Mouse (Mus musculus): ENCODE measurements at regions not wholly inside any gene's neighbourhood (a gene's known extent, or its start where the extent isn't known, plus 50 kb on each side); places are given as distances from the start of the nearest gene placed in this dataset.

- 0 out of 2 replicates have a peak, but pooled peaks cover 4% of the 10 kb centered on the region for H3K4me1 ChIP-seq (replicated peaks)
- no peak overlapping the region for H3K4me3 ChIP-seq
- H3K27me3 ChIP-seq (replicated peaks), result peaks cover 13% of the 10 kb centered on the region
- WGBS, result 50% methylated on average over 11 of the region's 11 CpGs
- no peak for ATAC-seq (ENCODE audit: insufficient number of reproducible peaks, low FRiP score)
- H3K9ac ChIP-seq, result no peak overlapping the region
- peak overlapping the region; percentile 22; the same call in 1 of the 2 replicates for H3K4me2 ChIP-seq
- no peak overlapping the region for H3K27ac ChIP-seq (ENCODE audit: poor library complexity, severe bottlenecking)
- peaks cover 2% of the 10 kb centered on the region; the same call in 1 of the 2 replicates for H3K9me3 ChIP-seq (replicated peaks)
- no peaks in the 10 kb centered on the region for H3K36me3 ChIP-seq
These were observed 251.7 kb downstream of the Hhipl2 start for GRCm38 (mm10) chr1:183669674-183670073.

- H3K27me3 ChIP-seq (replicated peaks), result peaks cover 13% of the 10 kb centered on the region
- peaks cover 2% of the 10 kb centered on the region; the same call in 1 of the 2 replicates for H3K9me3 ChIP-seq (replicated peaks)
- H3K27ac ChIP-seq (ENCODE audit: poor library complexity, severe bottlenecking), result no peak overlapping the region
- H3K4me1 ChIP-seq (replicated peaks), result 0 out of 2 replicates have a peak, but pooled peaks cover 4% of the 10 kb centered on the region
- no peak overlapping the region for H3K4me2 ChIP-seq
- no peak overlapping the region for H3K9ac ChIP-seq
- H3K4me3 ChIP-seq, result no peak overlapping the region
- no peak for ATAC-seq (ENCODE audit: insufficient number of reproducible peaks, low FRiP score)
- 67% methylated on average over 7 of the region's 7 CpGs for WGBS
- no peaks in the 10 kb centered on the region for H3K36me3 ChIP-seq
These were observed 252.5 kb downstream of the Hhipl2 start for GRCm38 (mm10) chr1:183670542-183670941.

GRCm38 (mm10) chr1:183671541-183671940 lies 253.5 kb downstream of the Hhipl2 start:
- H3K9ac ChIP-seq, result no peak overlapping the region
- 0 out of 2 replicates have a peak, but pooled peaks cover 4% of the 10 kb centered on the region for H3K4me1 ChIP-seq (replicated peaks)
- peaks cover 13% of the 10 kb centered on the region for H3K27me3 ChIP-seq (replicated peaks)
- H3K36me3 ChIP-seq, result no peaks in the 10 kb centered on the region
- no peak overlapping the region for H3K27ac ChIP-seq (ENCODE audit: poor library complexity, severe bottlenecking)
- ATAC-seq (ENCODE audit: insufficient number of reproducible peaks, low FRiP score), result no peak
- no peak overlapping the region for H3K4me3 ChIP-seq
- H3K4me2 ChIP-seq, result no peak overlapping the region
- H3K9me3 ChIP-seq (replicated peaks), result peaks cover 2% of the 10 kb centered on the region; the same call in 1 of the 2 replicates
- WGBS, result 61% methylated on average over 4 of the region's 4 CpGs

GRCm38 (mm10) chr1:183672521-183672920 lies 254.5 kb downstream of the Hhipl2 start:
- H3K9me3 ChIP-seq (replicated peaks), result no peaks in the 10 kb centered on the region
- H3K27me3 ChIP-seq (replicated peaks), result peaks cover 13% of the 10 kb centered on the region
- 0 out of 2 replicates have a peak, but pooled peaks cover 4% of the 10 kb centered on the region for H3K4me1 ChIP-seq (replicated peaks)
- H3K9ac ChIP-seq, result no peak overlapping the region
- WGBS, result 64% methylated on average over 5 of the region's 5 CpGs
- ATAC-seq (ENCODE audit: insufficient number of reproducible peaks, low FRiP score), result no peak
- no peak overlapping the region for H3K27ac ChIP-seq (ENCODE audit: poor library complexity, severe bottlenecking)
- no peak overlapping the region for H3K4me2 ChIP-seq
- H3K36me3 ChIP-seq, result no peaks in the 10 kb centered on the region
- H3K4me3 ChIP-seq, result no peak overlapping the region

DNA sequence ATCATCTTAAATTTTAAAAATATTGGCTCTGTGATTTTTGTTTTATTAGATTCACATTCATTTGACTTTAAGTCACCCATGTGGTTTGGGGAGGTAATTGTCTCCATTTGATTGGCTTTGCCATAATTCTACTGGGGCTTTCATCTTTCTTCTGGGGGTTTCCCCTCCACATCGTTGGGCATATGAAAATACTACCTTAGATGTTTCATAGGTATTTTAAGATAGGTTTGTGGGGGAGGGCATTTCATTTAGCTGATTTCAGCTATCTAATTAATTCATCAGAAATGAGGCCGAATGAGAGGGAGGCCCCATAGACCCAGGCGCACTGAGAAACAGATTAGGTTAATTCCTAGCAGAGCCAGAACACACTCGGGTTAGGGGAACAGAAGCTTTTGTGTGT lies 259.6 kb downstream of the Hhipl2 start:
- Histone ChIP-seq H3K27me3 (replicated peaks) (no peaks in the 10 kb centered on the region), H3K4me1 (replicated peaks) (peaks cover 10% of the 10 kb centered on the region), H3K27ac (ENCODE audit: poor library complexity, severe bottlenecking) (no peak overlapping the region), H3K9me3 (replicated peaks) (0 out of 2 replicates have a peak, but pooled peaks cover 6% of the 10 kb centered on the region), H3K4me2 (no peak overlapping the region), H3K36me3 (no peaks in the 10 kb centered on the region), H3K9ac (no peak overlapping the region), H3K4me3 (no peak overlapping the region)
- WGBS, result 79% methylated on average over 4 of the region's 4 CpGs
- no peak for ATAC-seq (ENCODE audit: insufficient number of reproducible peaks, low FRiP score)

- no peak overlapping the region for H3K9ac ChIP-seq
- peaks cover 10% of the 10 kb centered on the region for H3K4me1 ChIP-seq (replicated peaks)
- H3K36me3 ChIP-seq, result no peaks in the 10 kb centered on the region
- H3K27ac ChIP-seq (ENCODE audit: poor library complexity, severe bottlenecking), result no peak overlapping the region
- H3K4me2 ChIP-seq, result peak overlapping the region; percentile 35
- H3K27me3 ChIP-seq (replicated peaks), result no peaks in the 10 kb centered on the region
- H3K9me3 ChIP-seq (replicated peaks), result 0 out of 2 replicates have a peak, but pooled peaks cover 6% of the 10 kb centered on the region
- 0 out of 2 replicates have a peak, but pooled peaks have one; percentile 48 for ATAC-seq (ENCODE audit: insufficient number of reproducible peaks, low FRiP score)
- WGBS, result 26% methylated on average over 11 of the region's 11 CpGs
- H3K4me3 ChIP-seq, result no peak overlapping the region
These were observed 261.9 kb downstream of the Hhipl2 start for GRCm38 (mm10) chr1:183679949-183680348.

DNA sequence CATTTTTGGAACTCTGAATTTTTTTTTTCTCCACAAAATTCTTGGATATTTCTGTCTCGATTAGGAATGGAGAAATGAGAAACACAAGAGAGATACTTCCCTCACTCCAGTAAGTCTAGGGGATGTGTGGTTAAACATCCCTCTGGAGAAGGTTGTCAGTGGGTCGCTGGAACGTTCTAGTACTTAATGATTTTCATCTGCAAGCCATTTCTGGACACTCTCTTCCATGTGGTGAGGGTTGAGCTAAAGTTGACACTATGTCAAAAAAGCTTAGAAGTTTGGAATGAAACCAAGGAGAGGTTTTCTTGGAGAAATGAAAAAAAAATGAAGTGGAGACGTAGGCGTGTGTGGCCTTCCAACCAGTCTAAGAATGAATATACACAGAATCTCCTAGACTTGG lies 268.0 kb downstream of the Hhipl2 start:
- no peaks in the 10 kb centered on the region for H3K4me1 ChIP-seq (replicated peaks)
- no peak overlapping the region for H3K4me3 ChIP-seq
- H3K9me3 ChIP-seq (replicated peaks), result 0 out of 2 replicates have a peak, but pooled peaks cover 6% of the 10 kb centered on the region
- no peak overlapping the region for H3K4me2 ChIP-seq
- ATAC-seq (ENCODE audit: insufficient number of reproducible peaks, low FRiP score), result no peak
- no peaks in the 10 kb centered on the region for H3K36me3 ChIP-seq
- H3K27me3 ChIP-seq (replicated peaks), result no peaks in the 10 kb centered on the region
- 79% methylated on average over 5 of the region's 5 CpGs for WGBS
- H3K27ac ChIP-seq (ENCODE audit: poor library complexity, severe bottlenecking), result no peak overlapping the region
- no peak overlapping the region for H3K9ac ChIP-seq

GRCm38 (mm10) chr1:183692756-183693155 lies 274.7 kb downstream of the Hhipl2 start:
- no peak for ATAC-seq (ENCODE audit: insufficient number of reproducible peaks, low FRiP score)
- Histone ChIP-seq H3K4me3 (no peak overlapping the region), H3K4me2 (no peak overlapping the region), H3K27ac (ENCODE audit: poor library complexity, severe bottlenecking) (no peak overlapping the region), H3K27me3 (replicated peaks) (0 out of 2 replicates have a peak, but pooled peaks cover 7% of the 10 kb centered on the region), H3K36me3 (no peaks in the 10 kb centered on the region), H3K9ac (no peak overlapping the region), H3K9me3 (replicated peaks) (no peaks in the 10 kb centered on the region), H3K4me1 (replicated peaks) (no peaks in the 10 kb centered on the region)
- 78% methylated on average over 5 of the region's 5 CpGs for WGBS

DNA sequence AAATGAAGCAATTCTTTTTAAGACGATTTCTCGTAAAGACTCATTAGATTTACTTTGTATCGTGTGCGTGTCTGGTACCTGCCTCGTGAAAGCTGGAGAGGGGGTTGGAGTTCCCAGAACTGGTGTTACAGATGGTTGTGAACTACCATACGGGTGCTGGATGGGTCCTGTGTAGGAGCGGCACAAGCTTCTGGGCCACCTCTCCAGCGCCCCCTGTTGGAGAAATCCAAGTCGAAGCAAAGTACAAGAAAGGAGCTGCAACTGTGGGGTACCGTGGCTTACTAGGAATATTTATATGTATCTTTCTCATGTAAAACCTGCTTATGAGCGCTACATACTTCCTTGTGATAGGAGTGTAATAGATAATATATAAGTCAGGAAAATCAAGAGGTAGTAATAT lies 281.3 kb downstream of the Hhipl2 start:
- Histone ChIP-seq H3K27ac (ENCODE audit: poor library complexity, severe bottlenecking) (no peak overlapping the region), H3K4me2 (no peak overlapping the region), H3K9me3 (replicated peaks) (no peaks in the 10 kb centered on the region), H3K4me3 (no peak overlapping the region), H3K4me1 (replicated peaks) (no peaks in the 10 kb centered on the region), H3K9ac (no peak overlapping the region), H3K27me3 (replicated peaks) (0 out of 2 replicates have a peak, but pooled peaks cover 7% of the 10 kb centered on the region), H3K36me3 (no peaks in the 10 kb centered on the region)
- no peak for ATAC-seq (ENCODE audit: insufficient number of reproducible peaks, low FRiP score)
- 78% methylated on average over 11 of the region's 11 CpGs for WGBS

- Histone ChIP-seq H3K27ac (ENCODE audit: poor library complexity, severe bottlenecking) (no peak overlapping the region), H3K4me2 (no peak overlapping the region), H3K36me3 (no peaks in the 10 kb centered on the region), H3K9ac (no peak overlapping the region), H3K27me3 (replicated peaks) (no peaks in the 10 kb centered on the region), H3K9me3 (replicated peaks) (no peaks in the 10 kb centered on the region), H3K4me1 (replicated peaks) (no peaks in the 10 kb centered on the region), H3K4me3 (no peak overlapping the region)
- no peak for ATAC-seq (ENCODE audit: insufficient number of reproducible peaks, low FRiP score)
- WGBS, result 73% methylated on average over 2 of the region's 2 CpGs
These were observed 284.9 kb downstream of the Hhipl2 start for GRCm38 (mm10) chr1:183702888-183703287.

DNA sequence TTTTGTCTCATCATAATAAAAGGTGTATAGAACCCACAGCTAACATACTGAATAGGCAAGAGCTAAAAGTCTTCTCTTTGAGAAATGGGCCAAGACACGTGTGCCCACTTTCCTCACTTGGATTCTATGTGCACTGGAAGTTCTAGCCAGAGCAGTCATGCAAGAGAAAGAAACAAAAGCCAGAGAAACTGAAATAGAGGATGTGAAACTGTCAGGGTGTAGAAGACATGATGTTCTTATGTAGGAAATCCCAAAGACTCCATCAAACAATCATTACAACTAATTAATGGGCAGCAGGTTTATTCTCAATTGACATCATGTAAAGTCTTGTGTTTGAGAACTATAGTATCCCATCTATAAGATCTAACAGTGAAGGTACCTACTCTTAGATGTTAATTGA lies 294.9 kb downstream of the Hhipl2 start:
- H3K4me3 ChIP-seq, result no peak overlapping the region
- peaks cover 13% of the 10 kb centered on the region; the same call in 1 of the 2 replicates for H3K27me3 ChIP-seq (replicated peaks)
- WGBS, result 78% methylated on average over 1 of the region's 1 CpGs
- peaks cover 4% of the 10 kb centered on the region; the same call in 1 of the 2 replicates for H3K4me1 ChIP-seq (replicated peaks)
- H3K9me3 ChIP-seq (replicated peaks), result no peaks in the 10 kb centered on the region
- H3K9ac ChIP-seq, result no peak overlapping the region
- no peaks in the 10 kb centered on the region for H3K36me3 ChIP-seq
- no peak overlapping the region for H3K4me2 ChIP-seq
- no peak overlapping the region for H3K27ac ChIP-seq (ENCODE audit: poor library complexity, severe bottlenecking)
- no peak for ATAC-seq (ENCODE audit: insufficient number of reproducible peaks, low FRiP score)

GRCm38 (mm10) chr1:183717060-183717459 lies 296.0 kb upstream of the Dusp10 start:
- no peak for ATAC-seq (ENCODE audit: insufficient number of reproducible peaks, low FRiP score)
- H3K27ac ChIP-seq (ENCODE audit: poor library complexity, severe bottlenecking), result no peak overlapping the region
- WGBS, result 74% methylated on average over 1 of the region's 1 CpGs
- H3K4me2 ChIP-seq, result no peak overlapping the region
- no peak overlapping the region for H3K9ac ChIP-seq
- peaks cover 4% of the 10 kb centered on the region; the same call in 1 of the 2 replicates for H3K4me1 ChIP-seq (replicated peaks)
- H3K4me3 ChIP-seq, result no peak overlapping the region
- H3K36me3 ChIP-seq, result no peaks in the 10 kb centered on the region
- no peaks in the 10 kb centered on the region for H3K9me3 ChIP-seq (replicated peaks)
- H3K27me3 ChIP-seq (replicated peaks), result no peaks in the 10 kb centered on the region; the same call in 1 of the 2 replicates
